Mouse (Mus musculus): ENCODE measurements at regions not wholly inside any gene's neighbourhood (a gene's known extent, or its start where the extent isn't known, plus 50 kb on each side); places are given as distances from the start of the nearest gene placed in this dataset.

DNA sequence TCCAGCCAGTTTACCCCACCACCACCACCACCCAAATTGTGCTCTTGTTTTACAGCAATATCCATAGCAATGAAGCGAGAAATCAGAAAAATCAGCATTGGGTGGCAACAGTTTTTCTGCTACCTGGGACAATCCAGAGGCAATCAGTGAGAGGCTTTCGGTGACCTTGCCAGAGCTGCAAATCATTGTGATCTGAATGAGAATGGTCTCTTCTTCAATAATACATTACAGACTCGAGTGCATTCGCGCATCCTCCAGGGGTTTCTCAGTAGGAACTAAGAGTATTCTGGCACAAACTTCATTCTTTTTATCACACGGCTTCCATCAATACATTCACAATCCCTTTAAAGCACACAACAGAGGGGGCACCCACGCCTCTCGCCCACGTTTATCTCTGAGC is 91.2 kb downstream of the Srek1 start:
- no peak for DNase-seq (ENCODE audit: low read depth, low spot score)

DNA sequence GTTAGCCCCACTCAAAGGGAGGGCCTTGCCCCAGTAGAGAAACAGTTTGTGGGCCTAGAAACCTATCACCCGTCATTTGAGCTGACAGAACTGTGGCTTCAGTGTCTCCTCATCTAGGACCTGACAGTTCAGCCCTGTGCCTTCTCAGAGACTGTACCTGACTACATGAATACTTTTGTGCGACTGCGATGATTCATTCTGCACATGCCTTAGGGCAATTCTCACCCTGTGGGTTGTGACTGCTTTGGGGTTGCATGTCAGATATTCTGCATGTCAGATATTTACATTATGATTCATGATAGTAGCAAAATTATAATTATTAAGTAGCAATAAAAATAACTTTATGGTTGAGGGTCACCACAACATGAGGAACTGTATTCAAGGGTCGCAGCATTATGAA is 93.7 kb downstream of the Srek1 start:
- DNase-seq (ENCODE audit: low read depth, low spot score), result no peak

DNA sequence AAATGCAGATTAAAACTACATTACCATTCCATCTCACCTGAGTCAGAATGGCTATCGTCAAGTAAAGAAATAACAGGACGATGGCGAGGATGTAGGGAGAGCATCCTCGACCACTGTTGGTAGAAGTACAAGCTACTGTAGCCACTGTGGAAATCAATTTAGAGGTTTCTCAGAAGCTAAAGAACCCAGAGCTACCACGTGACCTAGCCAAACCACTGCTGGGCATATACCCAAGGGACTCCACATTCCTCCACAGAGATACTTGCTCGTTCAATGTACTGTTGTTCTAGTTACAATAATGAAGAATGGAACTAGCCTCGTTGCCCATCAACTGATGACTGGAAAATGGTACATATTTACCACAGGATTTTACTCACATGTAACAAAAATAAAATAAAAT is 94.4 kb downstream of the Srek1 start:
- no peak for DNase-seq (ENCODE audit: low read depth, low spot score)

DNA sequence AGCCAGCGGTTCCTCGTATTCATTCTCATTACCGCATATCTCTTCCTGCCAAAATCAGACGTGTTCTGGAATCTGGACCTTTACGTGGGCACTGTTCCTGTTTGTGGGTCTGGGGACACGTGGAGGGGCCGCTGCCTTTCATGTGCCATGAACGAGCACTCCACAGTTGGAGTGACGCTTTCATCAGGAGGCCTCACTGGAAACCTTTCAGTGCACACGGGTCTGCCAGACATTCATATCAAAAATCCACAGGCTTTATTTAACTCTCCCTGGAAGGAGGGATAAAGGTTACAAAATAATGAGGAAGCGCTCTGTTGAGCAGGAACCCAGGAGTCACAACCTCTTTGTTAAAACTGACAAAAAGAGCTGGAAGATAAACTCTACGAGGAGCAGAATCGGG is 97.6 kb downstream of the Srek1 start:
- DNase-seq (ENCODE audit: low read depth, low spot score), result no peak

DNA sequence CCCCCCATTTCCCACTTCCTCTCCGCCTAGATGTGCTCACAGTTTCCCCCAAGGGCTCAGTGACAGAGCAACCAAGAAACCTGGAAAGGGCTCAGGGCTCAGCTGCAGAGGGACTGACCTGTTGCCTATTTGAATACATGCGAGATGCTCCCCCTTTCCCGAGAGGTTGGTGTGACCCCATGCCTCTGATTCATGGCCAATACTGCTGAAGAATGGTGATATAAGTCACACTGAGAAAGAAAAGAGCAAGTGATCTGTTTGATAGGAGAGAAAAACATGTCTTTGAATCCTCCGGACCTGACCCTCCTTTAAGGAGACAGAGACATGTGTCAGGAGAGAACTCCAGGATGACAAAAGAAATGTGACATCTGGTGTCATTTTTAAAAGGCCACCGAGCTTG is 98.2 kb downstream of the Srek1 start:
- DNase-seq (ENCODE audit: low read depth, low spot score), result no peak

DNA sequence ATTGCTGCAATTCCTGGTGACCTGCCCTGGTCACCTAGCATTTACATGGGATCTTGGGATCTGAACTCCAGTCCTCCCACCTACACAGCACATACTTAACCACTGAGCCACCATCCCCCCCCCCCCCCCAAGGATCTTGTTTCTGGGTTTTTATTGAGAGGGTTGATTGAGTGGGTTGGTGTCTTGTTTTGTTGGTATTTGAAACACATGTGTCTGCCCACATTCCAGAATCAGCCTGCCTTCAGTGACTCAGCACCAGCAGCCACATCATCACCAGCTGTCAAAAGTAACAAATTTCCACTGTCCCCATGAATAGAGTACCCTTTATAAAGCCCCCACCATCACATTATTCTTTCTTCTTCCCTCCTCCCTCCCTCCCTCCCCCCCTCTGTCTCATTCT is 103.8 kb downstream of the Srek1 start:
- DNase-seq (ENCODE audit: low read depth, low spot score), result peak; percentile 59

DNA sequence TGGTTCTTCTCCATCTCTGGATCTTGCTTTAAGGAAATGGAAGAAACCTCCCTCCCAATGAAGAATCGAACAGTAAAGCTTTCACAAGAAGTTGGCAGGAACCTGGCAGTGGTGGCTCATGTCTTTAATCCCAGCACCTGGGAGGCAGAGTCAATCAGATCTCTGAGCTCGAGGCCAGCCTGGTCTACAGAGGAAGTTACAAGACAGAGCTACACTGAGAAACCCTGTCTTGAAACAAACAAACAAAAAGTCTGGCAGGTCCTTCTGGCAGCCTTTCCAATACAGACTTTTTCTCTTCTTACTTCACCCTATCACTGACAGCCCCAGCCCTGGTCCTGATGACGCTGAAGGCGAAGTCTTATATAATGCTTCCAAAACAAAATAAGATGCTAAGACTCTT is 104.6 kb downstream of the Srek1 start:
- DNase-seq (ENCODE audit: low read depth, low spot score), result no peak

DNA sequence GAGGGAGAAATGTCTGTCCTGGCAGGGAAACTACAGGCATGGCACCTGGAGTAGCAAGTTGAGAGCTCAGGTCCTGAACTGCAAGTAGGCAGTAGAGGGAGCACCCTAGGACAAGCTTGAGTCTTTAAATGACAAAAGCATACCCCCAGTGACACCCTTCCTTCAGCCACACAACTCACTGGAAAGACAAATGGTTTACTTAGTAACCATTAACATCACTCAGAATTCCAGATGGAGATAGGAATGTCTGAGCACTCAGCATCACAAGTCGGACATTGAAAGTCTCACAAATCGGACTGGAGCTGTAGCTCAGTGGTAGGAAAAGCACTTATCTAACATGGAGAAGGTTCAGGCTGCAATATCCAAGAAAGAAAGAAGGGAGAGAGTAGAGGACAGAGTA is 106.7 kb downstream of the Srek1 start:
- no peak for DNase-seq (ENCODE audit: low read depth, low spot score)

DNA sequence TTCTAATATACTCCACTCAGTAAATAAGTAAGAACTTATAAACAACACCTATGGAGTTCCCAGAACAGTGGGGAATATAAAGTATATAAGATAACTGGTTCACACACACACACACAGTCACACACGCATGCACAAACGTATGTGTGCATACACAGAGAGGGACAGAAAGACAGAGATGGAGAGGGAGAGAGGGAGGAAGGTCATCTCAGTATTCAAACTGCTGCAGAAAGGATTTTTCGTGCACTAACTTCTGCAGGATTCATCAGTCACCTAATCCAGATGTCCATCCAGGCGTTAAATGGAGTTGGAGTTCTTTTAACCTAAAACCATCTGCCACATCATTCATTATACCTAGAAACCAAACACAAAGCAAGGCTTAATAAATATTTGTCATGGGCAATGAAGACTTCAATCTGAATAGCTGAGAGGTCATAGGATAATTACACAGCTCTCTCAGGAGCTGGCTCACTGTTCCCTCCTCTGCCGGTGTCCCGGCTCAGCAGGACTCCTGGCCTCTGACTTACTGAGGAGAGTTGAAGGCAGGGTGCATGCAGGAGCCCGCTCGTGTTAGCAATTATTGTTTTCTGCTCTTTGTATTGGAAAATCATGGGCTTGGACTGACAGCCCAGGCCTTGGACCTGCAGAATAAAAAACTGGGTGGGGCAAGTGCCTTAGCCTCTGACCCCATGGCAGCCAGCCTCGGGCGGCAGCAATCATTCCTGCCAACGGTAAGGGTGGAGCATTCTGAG is 114.0 kb downstream of the Srek1 start:
- no peak for DNase-seq (ENCODE audit: low read depth, low spot score)

DNA sequence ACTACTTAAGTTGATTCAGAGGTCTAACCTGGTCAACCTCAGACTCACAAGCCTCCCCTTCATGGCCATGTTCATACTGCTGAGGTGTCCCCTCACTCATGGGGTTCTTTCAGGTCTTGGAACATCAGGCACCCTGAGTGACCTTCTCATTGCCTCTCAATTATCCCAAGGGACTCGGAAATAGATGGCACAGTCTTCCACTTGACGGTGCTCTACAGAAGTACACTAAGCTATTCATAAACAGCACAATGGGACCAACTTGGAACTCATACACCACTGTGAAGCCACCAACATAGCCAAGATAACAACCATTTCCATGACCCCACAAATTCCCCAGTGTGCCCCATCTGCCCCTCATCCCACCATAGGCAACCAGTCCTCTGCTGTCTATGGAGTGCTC is 118.4 kb downstream of the Srek1 start:
- no peak for DNase-seq (ENCODE audit: low read depth, low spot score)

DNA sequence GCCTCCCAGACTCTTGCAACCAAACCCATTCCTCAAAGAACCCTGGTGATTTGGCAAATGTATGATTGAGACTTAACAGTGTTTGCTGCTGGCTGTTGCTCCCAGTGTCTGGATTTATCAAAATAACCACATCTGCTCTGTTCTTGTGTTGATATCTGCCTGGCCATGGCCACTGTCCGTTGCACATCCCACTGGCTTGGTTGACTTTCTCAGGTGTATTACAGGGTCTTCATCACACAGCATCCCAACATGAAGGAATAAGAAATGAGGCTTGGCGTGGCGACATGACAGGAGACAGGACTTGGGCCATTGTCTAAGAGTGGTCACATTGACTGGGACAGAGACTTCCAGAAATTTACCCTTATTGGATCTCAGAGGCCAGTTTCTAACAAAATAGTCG is 121.2 kb downstream of the Srek1 start:
- no peak for DNase-seq (ENCODE audit: low read depth, low spot score)

DNA sequence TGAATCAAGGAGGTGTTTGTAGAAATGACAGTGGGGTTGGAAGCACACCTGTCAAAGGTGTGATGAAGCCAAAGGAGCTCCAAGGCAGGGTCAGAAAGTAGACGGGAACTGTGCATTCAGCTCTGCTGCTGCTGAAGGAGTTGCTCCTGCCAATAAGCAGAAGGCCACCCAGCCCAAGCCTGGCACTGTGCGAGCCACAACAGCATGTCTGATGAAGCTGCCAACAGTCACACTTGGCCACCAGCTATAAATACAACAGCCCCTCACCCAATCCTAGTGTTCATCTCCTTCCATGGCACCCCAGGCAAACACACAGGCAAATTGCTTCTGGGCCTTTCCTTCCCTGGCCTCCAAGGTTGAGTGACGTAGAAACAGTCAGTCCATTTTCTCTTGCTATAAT is 125.0 kb downstream of the Srek1 start:
- no peak for DNase-seq (ENCODE audit: low read depth, low spot score)

DNA sequence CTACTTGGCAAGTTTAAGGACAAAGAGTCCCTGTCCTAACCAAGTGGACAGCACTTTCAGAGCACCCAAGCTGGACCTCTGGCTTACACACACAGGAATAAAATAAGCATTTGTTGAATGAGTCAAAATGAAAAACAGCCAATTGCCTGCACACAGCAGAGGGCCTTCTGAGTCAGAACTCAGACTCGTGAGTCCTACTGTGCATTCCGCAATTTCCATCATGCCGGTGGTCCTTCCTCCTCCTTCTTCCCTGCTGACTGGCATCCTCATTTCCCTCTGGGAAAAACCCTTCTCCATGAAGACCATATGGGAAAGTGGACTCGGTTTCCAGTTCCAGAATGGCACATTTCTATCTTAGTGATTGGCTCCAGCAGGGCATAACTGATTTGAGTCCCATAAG is 126.4 kb downstream of the Srek1 start:
- no peak for DNase-seq (ENCODE audit: low read depth, low spot score)

DNA sequence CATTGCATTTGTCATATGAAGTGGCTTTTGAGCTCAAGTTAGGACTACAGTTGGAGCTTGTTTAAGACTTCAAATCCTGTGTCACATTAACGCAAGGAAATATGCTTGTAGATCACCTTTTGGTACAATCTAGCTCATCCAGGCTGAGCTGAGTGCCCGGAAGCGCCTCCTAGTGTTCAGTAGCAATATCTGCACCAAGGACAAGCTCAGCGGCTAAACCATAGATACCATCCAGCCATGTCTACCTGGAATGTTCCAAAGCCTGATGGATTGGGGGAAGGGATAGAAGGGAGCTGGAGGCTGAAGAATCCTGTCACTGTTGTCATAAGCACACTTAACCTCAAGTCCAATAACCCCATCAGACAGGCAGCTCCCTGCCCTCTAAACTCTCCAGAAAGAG is 128.4 kb downstream of the Srek1 start:
- peak; percentile 35 for DNase-seq (ENCODE audit: low read depth, low spot score)

DNA sequence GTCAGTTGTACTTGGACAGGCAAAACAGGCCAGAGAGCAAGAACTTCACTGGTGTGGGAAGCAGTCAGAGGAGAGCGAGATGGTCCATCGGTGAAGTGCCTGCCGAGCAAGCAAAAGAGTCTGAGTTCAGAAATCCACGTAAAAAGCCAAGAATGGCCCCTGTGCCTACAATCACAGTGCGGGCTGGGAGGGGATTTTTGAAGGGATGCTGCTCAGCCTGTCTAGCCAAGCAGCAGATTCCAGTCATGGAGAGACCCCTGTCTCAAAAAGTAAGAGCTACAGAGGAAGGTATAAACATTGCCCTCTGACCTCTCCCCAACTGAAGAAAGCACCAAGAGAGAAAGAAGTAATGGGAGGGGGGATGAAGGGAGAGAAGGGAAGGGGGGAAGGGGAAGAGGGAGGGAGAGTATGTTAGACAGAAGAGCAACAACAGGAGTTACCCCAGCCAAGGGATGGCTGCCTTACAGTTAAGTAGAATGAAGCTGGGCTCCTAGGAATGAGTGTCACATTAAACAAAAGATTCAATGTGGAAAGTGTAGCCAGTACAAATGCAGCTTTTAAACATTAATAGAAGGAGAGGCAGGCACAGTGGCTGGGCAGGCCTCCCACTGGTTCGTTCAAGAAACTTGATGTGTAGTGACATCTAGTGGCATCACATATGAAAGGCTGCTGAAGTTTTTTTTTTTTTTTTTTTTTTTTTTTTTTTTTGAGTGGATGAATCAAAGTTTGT is 130.2 kb downstream of the Srek1 start:
- DNase-seq (ENCODE audit: low read depth, low spot score), result peak; percentile 70

DNA sequence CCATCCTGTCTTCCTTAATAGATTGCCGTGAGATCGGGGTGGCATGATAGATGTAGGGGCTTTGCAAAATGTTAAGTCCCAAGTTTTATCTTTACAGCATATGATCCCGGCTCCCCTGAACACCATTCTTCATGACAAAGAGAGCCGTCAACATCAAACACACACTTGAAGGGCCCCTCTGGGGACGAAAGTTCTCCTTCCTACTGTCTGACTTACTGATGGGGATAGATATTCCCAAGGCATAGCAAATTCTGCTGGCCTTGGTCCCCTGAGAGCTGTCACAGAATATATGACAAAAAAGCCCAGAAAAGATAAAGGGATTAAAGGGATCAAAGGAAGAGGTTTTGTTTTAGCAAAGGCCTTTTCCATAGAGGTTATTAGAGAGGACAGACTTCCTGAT is 130.9 kb downstream of the Srek1 start:
- no peak for DNase-seq (ENCODE audit: low read depth, low spot score)

DNA sequence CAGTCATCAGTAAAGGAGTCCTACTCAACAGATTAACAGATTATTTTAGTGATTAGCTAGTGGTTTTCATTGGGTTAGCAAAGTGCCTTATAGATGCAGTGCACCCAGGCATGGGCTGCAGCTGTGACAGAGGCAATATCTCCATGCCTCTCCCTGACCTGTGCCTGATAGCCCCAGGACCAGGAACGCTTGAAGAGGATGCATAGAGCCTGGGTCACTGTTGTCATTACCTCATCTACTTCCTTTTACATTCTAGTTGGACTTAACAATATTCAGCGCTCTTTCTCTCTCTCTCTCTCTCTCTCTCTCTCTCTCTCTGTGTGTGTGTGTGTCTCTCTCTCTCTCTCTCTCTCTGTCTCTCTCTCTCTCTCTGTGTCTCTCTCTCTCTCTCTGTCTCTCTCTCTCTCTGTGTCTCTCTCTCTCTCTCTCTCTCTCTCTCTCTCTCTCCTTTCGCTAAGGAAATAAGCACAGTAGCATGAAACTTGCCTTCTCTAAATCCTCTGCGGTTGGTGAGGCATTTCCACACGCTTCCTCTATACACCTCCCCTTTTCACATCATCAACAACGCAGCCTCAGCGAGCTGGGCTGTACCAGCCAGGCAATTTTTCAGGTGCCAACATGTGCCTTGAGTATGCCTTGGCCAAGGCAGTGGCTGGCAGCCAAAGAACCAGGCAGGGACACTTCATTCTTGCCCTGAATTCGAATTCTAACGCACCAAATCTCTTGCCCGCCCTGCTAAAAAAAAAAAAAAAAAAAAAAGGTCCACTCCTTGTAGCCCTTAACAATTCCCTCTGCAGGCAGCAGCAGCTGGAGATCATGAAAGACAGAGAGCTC is 131.6 kb downstream of the Srek1 start:
- DNase-seq (ENCODE audit: low read depth, low spot score), result no peak

DNA sequence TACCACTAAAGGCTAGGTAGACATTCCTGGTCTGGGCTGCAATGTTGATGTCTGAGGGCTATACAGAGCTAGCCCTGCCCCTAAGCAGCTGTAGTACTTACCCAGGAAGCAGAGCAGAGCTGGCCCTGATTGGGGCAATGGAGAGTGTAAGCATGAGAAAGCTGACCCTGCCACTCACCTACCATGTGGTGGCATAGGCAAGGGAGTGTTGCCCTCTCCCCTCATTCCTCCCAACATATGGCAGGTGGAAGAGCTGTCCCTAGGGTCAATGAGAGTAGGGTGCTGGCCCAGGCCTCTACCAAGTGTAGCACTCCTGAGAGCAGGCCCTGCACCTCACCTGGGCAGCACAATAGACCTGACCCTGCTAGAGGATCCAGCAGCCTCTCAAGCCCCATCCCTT is 136.4 kb downstream of the Srek1 start:
- no peak for DNase-seq (ENCODE audit: low read depth, low spot score)

DNA sequence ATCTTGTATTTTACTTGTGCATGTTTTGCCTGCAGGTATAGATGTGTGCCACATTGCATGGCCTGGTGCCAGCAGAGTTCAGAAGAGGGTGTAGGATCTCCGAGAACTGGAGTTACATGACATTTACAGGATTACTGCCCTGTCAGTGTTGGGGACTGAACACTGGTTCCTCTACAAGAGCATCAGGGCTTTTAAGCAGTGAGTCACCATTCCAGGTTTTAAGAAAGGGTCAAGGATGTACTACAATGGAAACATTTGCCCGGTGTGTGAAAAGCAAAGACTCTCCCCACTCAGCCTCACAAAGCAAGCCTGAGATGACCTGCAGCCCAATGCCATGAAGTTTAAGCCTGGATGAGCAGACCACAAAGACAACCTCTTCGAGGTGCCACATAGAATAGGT is 137.0 kb downstream of the Srek1 start:
- DNase-seq (ENCODE audit: low read depth, low spot score), result no peak

DNA sequence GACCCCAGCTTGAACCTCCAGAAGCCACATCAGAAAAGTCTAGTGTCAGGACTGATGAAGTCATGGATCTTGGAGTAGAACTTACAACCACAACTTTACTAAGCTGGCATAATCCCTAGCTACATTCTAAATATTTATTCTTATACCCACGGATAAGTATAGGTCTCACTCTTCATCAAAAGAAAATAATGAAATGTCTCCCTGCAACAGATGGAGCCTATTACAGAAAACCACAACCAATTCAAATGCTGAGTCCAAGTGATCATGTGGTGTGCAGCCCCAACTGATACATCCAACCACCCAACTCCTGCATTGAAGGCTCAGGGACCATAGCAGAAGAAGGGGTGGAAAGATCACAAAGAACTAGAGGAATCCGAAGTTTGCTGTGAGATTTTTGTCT is 137.8 kb downstream of the Srek1 start:
- DNase-seq (ENCODE audit: low read depth, low spot score), result no peak

DNA sequence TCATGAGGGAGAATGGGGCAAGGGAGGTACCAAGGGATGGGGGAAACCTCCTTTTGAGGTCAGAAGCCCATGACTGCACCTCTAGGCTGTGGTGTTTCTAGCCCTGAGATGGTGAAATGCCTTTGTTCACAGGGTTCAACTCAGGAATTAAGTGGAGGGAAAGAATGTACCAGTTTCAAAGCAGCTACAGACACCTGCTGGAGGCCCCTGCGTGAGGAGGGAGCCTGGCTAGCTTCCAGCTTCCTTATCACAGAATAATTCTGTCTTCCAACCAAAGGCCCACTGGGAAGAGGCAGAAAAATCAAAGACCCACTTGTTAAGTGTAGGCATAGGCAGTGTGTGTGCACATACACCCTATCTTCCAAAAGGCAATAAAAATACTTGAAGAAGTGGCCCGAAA is 150.6 kb downstream of the Srek1 start:
- no peak for DNase-seq (ENCODE audit: low read depth, low spot score)

DNA sequence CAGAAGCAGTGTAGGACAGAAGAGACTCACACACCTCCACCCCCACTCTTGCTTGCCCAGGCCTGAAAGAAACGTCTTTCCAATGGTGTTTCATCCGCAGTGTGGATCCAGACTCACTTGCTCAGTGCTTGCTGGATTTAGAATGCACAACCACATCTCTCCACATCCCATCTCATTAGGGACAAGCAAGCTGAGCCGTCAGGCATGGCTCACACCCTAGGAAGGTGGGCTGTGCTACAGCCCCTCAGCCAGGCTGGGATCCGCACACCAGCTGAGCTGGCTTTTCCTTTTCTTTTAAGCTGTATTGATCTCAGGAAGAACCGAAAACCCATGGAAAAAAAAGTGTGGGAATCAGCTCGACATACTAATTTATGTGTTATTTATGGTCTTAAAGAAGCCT is 151.1 kb downstream of the Srek1 start:
- DNase-seq (ENCODE audit: low read depth, low spot score), result peak; percentile 13

DNA sequence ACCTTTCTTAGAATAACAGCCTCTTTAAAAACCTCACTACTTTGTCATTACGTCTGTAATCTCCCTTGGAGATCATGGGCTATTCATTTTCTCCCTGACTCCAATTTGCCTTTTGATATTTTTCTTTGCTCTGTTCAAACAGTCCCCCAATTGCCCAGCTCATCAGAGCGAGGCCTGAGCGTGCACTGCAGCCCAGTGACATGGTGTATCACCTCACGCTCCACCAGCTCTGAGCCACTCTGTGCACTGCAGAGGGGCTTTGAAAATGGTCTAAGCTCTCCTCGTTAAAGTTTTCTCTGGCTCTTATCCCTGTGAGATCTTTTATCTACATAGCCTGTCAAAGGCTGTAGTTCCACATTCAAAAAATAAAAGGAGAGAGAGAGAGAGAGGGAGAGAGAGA is 152.1 kb downstream of the Srek1 start:
- DNase-seq (ENCODE audit: low read depth, low spot score), result no peak
